Mouse (Mus musculus): Measurements from ENCODE around the gene Nrgn. TPM values are rescaled to one million over a fixed set of nuclear protein-coding genes. Genes with fewer than 3 reads are reported as not detected.
A peak's percentile ranks its signal among the peaks of the same experiment; 100 is the strongest.

Gene Nrgn
- polyA plus RNA-seq, 2 experiments: 5.4 to 7.1 TPM

GRCm38 (mm10) chr9:37576436-37576930, 23.8 kb upstream of the Nrgn start:
- Histone ChIP-seq H3K36me3 (replicated peaks; ENCODE audit: control insufficient read depth, insufficient read depth, low read depth) (no peaks in the 10 kb centered on the region), H3K9me3 (ENCODE audit: control insufficient read depth, low read length) (no peaks in the 10 kb centered on the region), H3K27me3 (ENCODE audit: control insufficient read depth, insufficient read depth, low read length) (no peaks in the 10 kb centered on the region), H3K4me3 (ENCODE audit: insufficient read depth in 1 of 2, low read depth in 2 of 2, low read length in 2 of 2) (no peak overlapping the region), H3K4me1 (replicated peaks; ENCODE audit: control insufficient read depth in 2 of 2, insufficient read depth in 2 of 2, low read length in 1 of 2) (peaks cover 8 to 9% of the 10 kb centered on the region in 2 experiments), H3K9ac (replicated peaks) (no peak overlapping the region), H3K27ac (no peak overlapping the region), H3K4me2 (ENCODE audit: low read depth) (no peak overlapping the region)
- no peak for TF ChIP-seq CTCF (IDR thresholded peaks at IDR 0.05; ENCODE audit: low read depth)
- no peak for TF ChIP-seq EP300 (IDR thresholded peaks at IDR 0.05; ENCODE audit: low read depth)
- ATAC-seq (ENCODE audit: insufficient read depth) (0 out of 2 replicates have a peak, but pooled peaks have one; percentile 23), DNase-seq (ENCODE audit: low read depth in 3 of 3, low spot score in 3 of 3) (no peak)
- WGBS (ENCODE audit: insufficient replicate concordance): 23% methylated on average over 14 of the region's 14 CpGs

DNA sequence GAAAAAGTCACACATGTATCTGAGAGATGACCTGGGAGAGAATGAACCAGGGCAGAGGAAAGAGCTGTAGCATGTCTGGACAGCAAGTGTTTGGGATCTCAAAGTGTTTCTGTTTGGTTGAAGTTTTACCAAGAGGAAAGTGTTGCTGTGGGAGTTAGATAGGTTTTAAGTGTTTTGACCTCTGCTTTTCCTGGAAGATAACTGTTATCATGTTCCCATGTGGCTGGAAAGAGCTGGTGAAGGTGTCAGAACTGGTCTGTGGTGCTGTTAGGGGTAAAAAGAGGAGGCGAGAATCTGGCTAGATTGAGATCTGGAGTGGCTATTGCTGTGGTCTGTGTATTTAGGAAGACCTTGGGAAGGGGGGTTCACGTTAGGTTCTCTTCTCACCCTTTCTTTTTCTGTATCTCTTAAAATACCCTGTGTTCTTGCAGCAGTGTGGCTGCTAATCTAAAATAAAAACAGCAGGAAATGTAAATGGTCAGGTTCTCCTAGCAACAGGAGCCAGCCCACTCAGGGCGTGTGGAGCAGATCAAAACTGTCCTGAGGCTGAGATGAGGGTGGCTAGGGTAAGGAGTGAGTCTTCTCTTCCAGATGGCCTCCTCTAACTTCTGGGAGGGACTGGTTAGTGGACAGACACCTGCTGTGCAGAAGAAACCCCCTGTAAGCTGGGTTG, 19.6 kb upstream of the Nrgn start:
- Histone ChIP-seq H3K9ac (replicated peaks) (peak overlapping the region; percentile 6; the same call in 1 of the 2 replicates), H3K27me3 (ENCODE audit: control insufficient read depth, insufficient read depth, low read length) (no peaks in the 10 kb centered on the region), H3K4me3 (ENCODE audit: insufficient read depth in 1 of 2, low read depth in 2 of 2, low read length in 2 of 2) (no peak overlapping the region), H3K4me1 (replicated peaks; ENCODE audit: control insufficient read depth in 2 of 2, insufficient read depth in 2 of 2, low read length in 1 of 2) (peaks cover 30 to 40% of the 10 kb centered on the region in 2 experiments), H3K9me3 (ENCODE audit: control insufficient read depth, low read length) (no peaks in the 10 kb centered on the region), H3K36me3 (replicated peaks; ENCODE audit: control insufficient read depth, insufficient read depth, low read depth) (no peaks in the 10 kb centered on the region), H3K4me2 (ENCODE audit: low read depth) (peak overlapping the region; percentile 11; the same call in 1 of the 2 replicates), H3K27ac (no peak overlapping the region)
- WGBS (ENCODE audit: insufficient replicate concordance): 9% methylated on average over 3 of the region's 3 CpGs
- TF ChIP-seq CTCF (IDR thresholded peaks at IDR 0.05; ENCODE audit: low read depth): no peak
- TF ChIP-seq EP300 (IDR thresholded peaks at IDR 0.05; ENCODE audit: low read depth): 0 out of 2 replicates have a peak, but pooled peaks have one; percentile 32
- DNase-seq (ENCODE audit: low read depth in 3 of 3, low spot score in 3 of 3) (no peak), ATAC-seq (ENCODE audit: insufficient read depth) (peak; percentile 16; the same call in 1 of the 2 replicates)

DNA sequence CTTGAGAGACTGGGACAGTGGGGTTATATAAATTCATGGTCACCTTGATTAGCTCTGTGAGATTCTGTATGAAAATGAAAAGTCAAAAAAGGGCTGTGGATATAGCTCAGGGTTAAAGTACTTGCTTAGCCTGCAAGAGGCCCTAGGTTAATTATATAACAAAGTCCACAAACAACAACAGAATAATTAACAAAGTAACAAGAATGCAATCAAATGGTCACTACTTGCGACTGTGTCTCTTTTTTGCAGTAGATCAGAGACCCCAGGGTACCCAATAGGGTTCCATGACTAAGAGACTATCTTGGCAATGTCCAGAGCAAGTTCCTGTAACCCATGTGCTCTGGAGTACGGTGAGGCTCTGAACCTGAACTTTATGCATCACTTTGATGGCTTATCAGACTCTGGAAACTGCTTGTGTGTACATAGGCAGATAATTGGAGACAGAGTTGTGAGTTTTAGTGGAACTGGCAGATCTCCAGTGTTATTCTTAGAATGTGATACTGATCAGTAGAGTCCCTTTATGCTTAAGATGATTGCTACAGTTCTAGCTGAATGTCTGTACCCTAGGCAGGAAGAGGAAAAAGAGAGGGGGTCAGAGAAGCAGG, 16.6 kb upstream of the Nrgn start:
- Histone ChIP-seq H3K4me1 (replicated peaks; ENCODE audit: control insufficient read depth in 2 of 2, insufficient read depth in 2 of 2, low read length in 1 of 2) (peaks cover 34 to 56% of the 10 kb centered on the region in 2 experiments), H3K27ac (no peak overlapping the region), H3K9ac (replicated peaks) (no peak overlapping the region), H3K27me3 (ENCODE audit: control insufficient read depth, insufficient read depth, low read length) (no peaks in the 10 kb centered on the region), H3K4me3 (ENCODE audit: insufficient read depth in 1 of 2, low read depth in 2 of 2, low read length in 2 of 2) (no peak overlapping the region), H3K4me2 (ENCODE audit: low read depth) (no peak overlapping the region), H3K9me3 (ENCODE audit: control insufficient read depth, low read length) (no peaks in the 10 kb centered on the region), H3K36me3 (replicated peaks; ENCODE audit: control insufficient read depth, insufficient read depth, low read depth) (no peaks in the 10 kb centered on the region)
- ATAC-seq (ENCODE audit: insufficient read depth) (peak; percentile 46), DNase-seq (ENCODE audit: low read depth in 3 of 3, low spot score in 3 of 3) (no peak)
- WGBS (ENCODE audit: insufficient replicate concordance): 28% methylated on average over 2 of the region's 2 CpGs
- TF ChIP-seq CTCF (IDR thresholded peaks at IDR 0.05; ENCODE audit: low read depth): no peak
- TF ChIP-seq EP300 (IDR thresholded peaks at IDR 0.05; ENCODE audit: low read depth): peak; percentile 26

- 38% methylated on average over 4 of the region's 4 CpGs for WGBS (ENCODE audit: insufficient replicate concordance)
- no peak overlapping the region for H3K4me3 ChIP-seq (ENCODE audit: insufficient read depth in 1 of 2, low read depth in 2 of 2, low read length in 2 of 2)
- TF ChIP-seq CTCF (IDR thresholded peaks at IDR 0.05; ENCODE audit: low read depth): no peak
- no peak for TF ChIP-seq EP300 (IDR thresholded peaks at IDR 0.05; ENCODE audit: low read depth)
- no peaks in the 10 kb centered on the region for H3K27me3 ChIP-seq (ENCODE audit: control insufficient read depth, insufficient read depth, low read length)
- H3K9ac ChIP-seq (replicated peaks): no peak overlapping the region
- no peak for DNase-seq (ENCODE audit: low read depth in 3 of 3, low spot score in 3 of 3)
- H3K9me3 ChIP-seq (ENCODE audit: control insufficient read depth, low read length): no peaks in the 10 kb centered on the region
- no peak overlapping the region for H3K27ac ChIP-seq
- H3K36me3 ChIP-seq (replicated peaks; ENCODE audit: control insufficient read depth, insufficient read depth, low read depth): no peaks in the 10 kb centered on the region
- ATAC-seq (ENCODE audit: insufficient read depth): no peak
- peak overlapping the region; percentile 44; the same call in 1 of the 2 replicates for H3K4me2 ChIP-seq (ENCODE audit: low read depth)
- H3K4me1 ChIP-seq (replicated peaks; ENCODE audit: control insufficient read depth in 2 of 2, insufficient read depth in 2 of 2, low read length in 1 of 2): peaks cover 40 to 62% of the 10 kb centered on the region in 2 experiments
These were observed 16.0 kb upstream of the Nrgn start for GRCm38 (mm10) chr9:37568605-37569214.
